Mouse (Mus musculus): ENCODE results near the gene Fmnl2. TPM values are rescaled to one million over a fixed set of nuclear protein-coding genes. Genes with fewer than 3 reads are reported as not detected.

Gene Fmnl2
- polyA plus RNA-seq, 1 experiment = 2.3 TPM

DNA sequence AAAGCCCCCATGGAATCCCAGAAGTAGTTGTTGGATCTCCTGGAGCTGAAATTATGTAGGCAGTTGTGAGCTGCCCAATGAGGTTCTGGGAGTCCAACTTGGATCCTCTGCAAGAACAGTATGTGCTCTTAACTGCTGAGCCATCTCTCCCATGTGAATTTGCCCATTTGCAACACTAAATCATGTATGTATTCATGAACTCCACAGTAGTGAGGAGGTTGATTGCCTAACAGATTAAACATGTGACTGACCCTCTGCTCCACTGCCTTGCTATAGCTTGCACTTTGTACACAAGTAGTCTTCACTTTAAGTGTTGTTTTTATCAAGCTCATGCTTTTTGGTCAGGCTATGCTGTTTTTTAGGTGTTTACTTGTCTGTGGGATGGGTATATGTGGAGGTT is 17.1 kb downstream of the Fmnl2 start:
- H3K36me3 ChIP-seq (ENCODE audit: control insufficient read depth, insufficient read depth, low read length) = no peaks in the 10 kb centered on the region
- no peak for DNase-seq (ENCODE audit: low read depth in 1 of 2, low spot score in 2 of 2)
- no peak overlapping the region for H3K4me3 ChIP-seq (ENCODE audit: extremely low read depth, insufficient read depth, insufficient read length)
- no peak for TF ChIP-seq CTCF (IDR thresholded peaks at IDR 0.05; ENCODE audit: extremely low read depth, insufficient read depth, insufficient read length, insufficient replicate concordance)
- TF ChIP-seq POLR2A (IDR thresholded peaks at IDR 0.05; ENCODE audit: low read depth, low read length) = no peak
- no peaks in the 10 kb centered on the region for H3K4me1 ChIP-seq (ENCODE audit: control insufficient read depth, insufficient read depth, insufficient read length)
- H3K27ac ChIP-seq (ENCODE audit: insufficient read depth, low read length) = no peak overlapping the region
- H3K27me3 ChIP-seq (ENCODE audit: control insufficient read depth, insufficient read depth, low read length) = no peaks in the 10 kb centered on the region

DNA sequence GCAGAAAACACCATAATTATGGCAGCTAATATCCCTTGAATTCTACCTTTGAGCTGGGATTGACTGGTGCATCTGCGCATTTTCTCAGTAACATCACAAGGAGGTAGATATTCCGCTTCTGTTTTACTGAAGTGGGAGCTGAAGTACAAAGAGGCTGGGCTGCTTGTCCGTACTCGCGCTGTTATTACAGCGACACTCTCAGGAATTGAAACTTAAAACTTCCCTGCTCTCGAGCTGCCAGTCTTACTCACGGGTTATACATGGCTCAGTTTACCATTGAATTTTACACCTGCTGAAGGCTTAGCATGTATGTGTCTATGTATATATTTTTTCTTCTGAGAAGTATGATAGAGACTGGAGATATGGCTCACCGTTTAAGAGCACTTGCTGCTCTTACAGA is 18.1 kb downstream of the Fmnl2 start:
- no peak for TF ChIP-seq POLR2A (IDR thresholded peaks at IDR 0.05; ENCODE audit: low read depth, low read length)
- no peak for TF ChIP-seq CTCF (IDR thresholded peaks at IDR 0.05; ENCODE audit: extremely low read depth, insufficient read depth, insufficient read length, insufficient replicate concordance)
- Histone ChIP-seq H3K4me3 (ENCODE audit: extremely low read depth, insufficient read depth, insufficient read length) (no peak overlapping the region), H3K36me3 (ENCODE audit: control insufficient read depth, insufficient read depth, low read length) (no peaks in the 10 kb centered on the region), H3K4me1 (ENCODE audit: control insufficient read depth, insufficient read depth, insufficient read length) (no peaks in the 10 kb centered on the region; the same call in 1 of the 2 replicates), H3K27me3 (ENCODE audit: control insufficient read depth, insufficient read depth, low read length) (no peaks in the 10 kb centered on the region), H3K27ac (ENCODE audit: insufficient read depth, low read length) (no peak overlapping the region)
- 87% methylated on average over 9 of the region's 9 CpGs for WGBS
- DNase-seq (ENCODE audit: low read depth in 1 of 2, low spot score in 2 of 2) = no peak

- DNase-seq (ENCODE audit: low read depth in 1 of 2, low spot score in 2 of 2) = no peak
- 86% methylated on average over 2 of the region's 2 CpGs for WGBS
- H3K4me3 ChIP-seq (ENCODE audit: extremely low read depth, insufficient read depth, insufficient read length) = no peak overlapping the region
- TF ChIP-seq POLR2A (IDR thresholded peaks at IDR 0.05; ENCODE audit: low read depth, low read length) = no peak
- TF ChIP-seq CTCF (IDR thresholded peaks at IDR 0.05; ENCODE audit: extremely low read depth, insufficient read depth, insufficient read length, insufficient replicate concordance) = no peak
- H3K36me3 ChIP-seq (ENCODE audit: control insufficient read depth, insufficient read depth, low read length) = no peaks in the 10 kb centered on the region
- no peaks in the 10 kb centered on the region for H3K27me3 ChIP-seq (ENCODE audit: control insufficient read depth, insufficient read depth, low read length)
- H3K4me1 ChIP-seq (ENCODE audit: control insufficient read depth, insufficient read depth, insufficient read length) = no peaks in the 10 kb centered on the region; the same call in 1 of the 2 replicates
- no peak overlapping the region for H3K27ac ChIP-seq (ENCODE audit: insufficient read depth, low read length)
Measured at GRCm38 (mm10) chr2:52883401-52883800, 25.7 kb downstream of the Fmnl2 start.

GRCm38 (mm10) chr2:52884082-52884481 is 26.4 kb downstream of the Fmnl2 start:
- WGBS = 82% methylated on average over 4 of the region's 4 CpGs
- no peaks in the 10 kb centered on the region for H3K27me3 ChIP-seq (ENCODE audit: control insufficient read depth, insufficient read depth, low read length)
- no peaks in the 10 kb centered on the region for H3K36me3 ChIP-seq (ENCODE audit: control insufficient read depth, insufficient read depth, low read length)
- DNase-seq (ENCODE audit: low read depth in 1 of 2, low spot score in 2 of 2) = no peak
- H3K4me3 ChIP-seq (ENCODE audit: extremely low read depth, insufficient read depth, insufficient read length) = no peak overlapping the region
- H3K4me1 ChIP-seq (ENCODE audit: control insufficient read depth, insufficient read depth, insufficient read length) = no peaks in the 10 kb centered on the region; the same call in 1 of the 2 replicates
- TF ChIP-seq POLR2A (IDR thresholded peaks at IDR 0.05; ENCODE audit: low read depth, low read length) (no peak), CTCF (IDR thresholded peaks at IDR 0.05; ENCODE audit: extremely low read depth, insufficient read depth, insufficient read length, insufficient replicate concordance) (no peak)
- no peak overlapping the region for H3K27ac ChIP-seq (ENCODE audit: insufficient read depth, low read length)

DNA sequence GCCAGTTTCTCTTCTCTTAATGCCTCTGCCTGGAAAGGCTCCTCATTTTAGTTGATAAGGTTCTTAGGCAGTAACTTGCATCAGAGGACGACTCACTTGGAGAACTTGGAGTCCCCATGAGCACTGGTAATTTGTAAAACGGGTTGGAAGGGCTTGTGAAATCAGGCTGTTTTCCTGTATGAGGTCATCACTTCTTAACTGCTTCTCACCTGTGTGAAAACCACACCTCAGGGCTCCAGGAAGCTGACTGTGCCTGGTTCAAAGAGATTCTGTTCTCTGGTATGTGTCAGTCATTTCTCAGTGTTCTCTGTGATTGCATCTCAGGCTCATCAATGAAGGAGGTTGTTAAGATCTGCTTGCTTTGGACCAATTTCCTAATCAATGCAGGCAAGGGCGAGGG is 27.4 kb downstream of the Fmnl2 start:
- TF ChIP-seq CTCF (IDR thresholded peaks at IDR 0.05; ENCODE audit: extremely low read depth, insufficient read depth, insufficient read length, insufficient replicate concordance) (no peak), POLR2A (IDR thresholded peaks at IDR 0.05; ENCODE audit: low read depth, low read length) (no peak)
- H3K36me3 ChIP-seq (ENCODE audit: control insufficient read depth, insufficient read depth, low read length) = no peaks in the 10 kb centered on the region
- H3K4me3 ChIP-seq (ENCODE audit: extremely low read depth, insufficient read depth, insufficient read length) = no peak overlapping the region
- WGBS = 57% methylated on average over 3 of the region's 3 CpGs
- H3K4me1 ChIP-seq (ENCODE audit: control insufficient read depth, insufficient read depth, insufficient read length) = no peaks in the 10 kb centered on the region; the same call in 1 of the 2 replicates
- DNase-seq (ENCODE audit: low read depth in 1 of 2, low spot score in 2 of 2) = no peak
- H3K27ac ChIP-seq (ENCODE audit: insufficient read depth, low read length) = no peak overlapping the region
- H3K27me3 ChIP-seq (ENCODE audit: control insufficient read depth, insufficient read depth, low read length) = no peaks in the 10 kb centered on the region

DNA sequence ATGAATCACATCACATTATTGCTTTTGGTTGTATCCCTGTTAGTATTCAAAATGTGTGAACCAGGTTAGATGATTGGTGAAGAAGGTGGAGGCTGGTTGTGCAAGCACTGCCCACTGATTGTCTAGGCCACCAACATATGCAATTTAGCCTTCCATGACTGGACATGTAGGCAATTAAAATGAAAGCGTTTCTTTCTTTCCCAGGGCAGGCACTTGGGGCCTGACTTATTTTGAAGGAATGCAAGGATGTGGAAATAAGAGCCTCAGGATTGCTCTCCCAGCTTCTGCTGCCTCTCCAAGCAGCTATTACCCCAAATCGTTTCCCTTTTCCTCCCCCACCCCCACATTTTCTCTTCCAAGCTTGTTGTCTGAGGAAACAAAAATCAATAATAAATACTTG is 29.6 kb downstream of the Fmnl2 start:
- DNase-seq (ENCODE audit: low read depth in 1 of 2, low spot score in 2 of 2) = no peak
- TF ChIP-seq POLR2A (IDR thresholded peaks at IDR 0.05; ENCODE audit: low read depth, low read length) = no peak
- TF ChIP-seq CTCF (IDR thresholded peaks at IDR 0.05; ENCODE audit: extremely low read depth, insufficient read depth, insufficient read length, insufficient replicate concordance) = no peak
- Histone ChIP-seq H3K4me1 (ENCODE audit: control insufficient read depth, insufficient read depth, insufficient read length) (no peaks in the 10 kb centered on the region), H3K27me3 (ENCODE audit: control insufficient read depth, insufficient read depth, low read length) (no peaks in the 10 kb centered on the region), H3K36me3 (ENCODE audit: control insufficient read depth, insufficient read depth, low read length) (no peaks in the 10 kb centered on the region), H3K27ac (ENCODE audit: insufficient read depth, low read length) (no peak overlapping the region), H3K4me3 (ENCODE audit: extremely low read depth, insufficient read depth, insufficient read length) (no peak overlapping the region)
- 75% methylated on average over 2 of the region's 2 CpGs for WGBS

GRCm38 (mm10) chr2:52891115-52891514 is 33.5 kb downstream of the Fmnl2 start:
- Histone ChIP-seq H3K4me1 (ENCODE audit: control insufficient read depth, insufficient read depth, insufficient read length) (no peaks in the 10 kb centered on the region), H3K27me3 (ENCODE audit: control insufficient read depth, insufficient read depth, low read length) (no peaks in the 10 kb centered on the region), H3K27ac (ENCODE audit: insufficient read depth, low read length) (no peak overlapping the region), H3K36me3 (ENCODE audit: control insufficient read depth, insufficient read depth, low read length) (no peaks in the 10 kb centered on the region), H3K4me3 (ENCODE audit: extremely low read depth, insufficient read depth, insufficient read length) (no peak overlapping the region)
- TF ChIP-seq POLR2A (IDR thresholded peaks at IDR 0.05; ENCODE audit: low read depth, low read length) (no peak), CTCF (IDR thresholded peaks at IDR 0.05; ENCODE audit: extremely low read depth, insufficient read depth, insufficient read length, insufficient replicate concordance) (no peak)
- WGBS = 11% methylated on average over 8 of the region's 8 CpGs
- no peak for DNase-seq (ENCODE audit: low read depth in 1 of 2, low spot score in 2 of 2)
